Mouse (Mus musculus) MEL (cell line): ENCODE data around the gene Slc29a2. TPM values are rescaled to one million over a fixed set of nuclear protein-coding genes. Genes with fewer than 3 reads are reported as not detected.

Experiments
- DNase-seq: peaks from one replicate; pipeline ENCODE4 v3.0.0; 2011; ENCODE audit warnings: low read depth, low spot score
- H3K27ac ChIP-seq: 2 replicates; pipeline ENCODE4 v1.5.1; 2012; ENCODE audit warnings: low read depth, mild to moderate bottlenecking, control low read depth, low read length, moderate library complexity; ENCODE audit not compliant: control insufficient read depth
- H3K27me3 ChIP-seq, 2 experiments: fragments of 150-350 bp in 1 of 2; sonication (generic) in 1 of 2; 2 replicates each; pipeline ENCODE4 v1.6.1; 2012; ENCODE audit warnings: low read length in 2 of 2, mild to moderate bottlenecking in 2 of 2, improper control_type of control experiment in 1 of 2, moderate library complexity in 1 of 2; ENCODE audit not compliant: insufficient read depth in 2 of 2, control insufficient read depth in 1 of 2
- H3K36me3 ChIP-seq, 2 experiments: 2 replicates each; pipeline ENCODE4 v1.6.1; 2012 to 2014; ENCODE audit warnings: low read length in 2 of 2, improper control_type of control experiment in 1 of 2, inconsistent platforms in 1 of 2, mild to moderate bottlenecking in 1 of 2; ENCODE audit not compliant: insufficient read depth in 2 of 2, control insufficient read depth in 1 of 2
- H3K4me1 ChIP-seq, 2 experiments: fragments of 150-350 bp in 1 of 2; sonication (generic) in 1 of 2; 2 replicates each; pipeline ENCODE4 v1.6.1; 2012; ENCODE audit warnings: low read length in 2 of 2, improper control_type of control experiment in 1 of 2, mild to moderate bottlenecking in 1 of 2; ENCODE audit not compliant: insufficient read depth in 2 of 2, control insufficient read depth in 1 of 2
- H3K4me3 ChIP-seq, 2 experiments: fragments of 150-350 bp in 1 of 2; sonication (generic) in 1 of 2; 2 replicates each; pipeline ENCODE4 v1.5.1; 2012; ENCODE audit warnings: low read depth in 2 of 2, low read length in 2 of 2, mild to moderate bottlenecking in 2 of 2, moderate library complexity in 2 of 2, control low read depth in 1 of 2, improper control_type of control experiment in 1 of 2; ENCODE audit not compliant: control insufficient read depth in 1 of 2, insufficient read depth in 1 of 2
- H3K79me2 ChIP-seq: 2 replicates; pipeline ENCODE4 v1.6.1; 2012; ENCODE audit warnings: mild to moderate bottlenecking, low read length, moderate library complexity; ENCODE audit not compliant: control insufficient read depth, poor library complexity, insufficient read depth
- H3K9ac ChIP-seq: 2 replicates; pipeline ENCODE4 v1.6.1; 2012; ENCODE audit warnings: low read depth, mild to moderate bottlenecking, control low read depth, low read length, moderate library complexity; ENCODE audit not compliant: control insufficient read depth, poor library complexity, severe bottlenecking
- H3K9me3 ChIP-seq: fragments of 150-350 bp; sonication (generic); replicated peaks from 2 replicates; pipeline ENCODE4 v1.6.1; 2012; ENCODE audit warnings: mild to moderate bottlenecking, low read length, improper control_type of control experiment, moderate library complexity; ENCODE audit not compliant: insufficient read depth
- CHD1 ChIP-seq: IDR thresholded peaks from 2 replicates; pipeline ENCODE4 v1.6.1; 2012; ENCODE audit warnings: low read depth, mild to moderate bottlenecking, inconsistent platforms, low read length, improper control_type of control experiment
- CHD2 ChIP-seq: IDR thresholded peaks from 2 replicates; pipeline ENCODE4 v1.6.1; 2011; ENCODE audit warnings: low read length, improper control_type of control experiment
- EP300 ChIP-seq, 2 experiments: IDR thresholded peaks; 2 replicates each; pipeline ENCODE4 v1.6.1; 2011; ENCODE audit warnings: improper control_type of control experiment in 2 of 2, low read length in 2 of 2, low read depth in 1 of 2, mild to moderate bottlenecking in 1 of 2
- ETS1 ChIP-seq: IDR thresholded peaks from 2 replicates; pipeline ENCODE4 v1.6.1; 2012; ENCODE audit warnings: low read depth, mild to moderate bottlenecking, inconsistent platforms, low read length, improper control_type of control experiment, moderate library complexity
- GABPA ChIP-seq: IDR thresholded peaks from 2 replicates; pipeline ENCODE4 v1.6.1; 2012; ENCODE audit warnings: low read depth, mild to moderate bottlenecking, inconsistent platforms, low read length, improper control_type of control experiment, moderate library complexity
- GATA1 ChIP-seq: IDR thresholded peaks from 2 replicates; pipeline ENCODE4 v1.6.1; 2011; ENCODE audit warnings: low read depth, low read length, improper control_type of control experiment
- HCFC1 ChIP-seq: IDR thresholded peaks from 2 replicates; pipeline ENCODE4 v1.6.1; 2012; ENCODE audit warnings: low read depth, mild to moderate bottlenecking, inconsistent platforms, low read length, improper control_type of control experiment, moderate library complexity
- KAT2A ChIP-seq: conservative IDR thresholded peaks from 2 replicates; pipeline ENCODE4 v1.6.1; 2012; ENCODE audit warnings: low read depth, low read length, improper control_type of control experiment, inconsistent platforms
- MAFK ChIP-seq: IDR thresholded peaks from 2 replicates; pipeline ENCODE4 v1.6.1; 2011; ENCODE audit warnings: low read depth, mild to moderate bottlenecking, low read length, improper control_type of control experiment, borderline replicate concordance
- MAX ChIP-seq: IDR thresholded peaks from 2 replicates; pipeline ENCODE4 v1.6.1; 2011; ENCODE audit warnings: low read length, improper control_type of control experiment
- MAZ ChIP-seq: IDR thresholded peaks from 2 replicates; pipeline ENCODE4 v1.6.1; 2012; ENCODE audit warnings: low read depth, mild to moderate bottlenecking, inconsistent platforms, low read length, improper control_type of control experiment
- MXI1 ChIP-seq: IDR thresholded peaks from 2 replicates; pipeline ENCODE4 v1.6.1; 2011; ENCODE audit warnings: mild to moderate bottlenecking, low read depth, low read length, improper control_type of control experiment
- NELFE ChIP-seq: IDR thresholded peaks from 2 replicates; pipeline ENCODE4 v1.6.1; 2011; ENCODE audit warnings: low read depth, low read length, improper control_type of control experiment
- NRF1 ChIP-seq: IDR thresholded peaks from 2 replicates; pipeline ENCODE4 v1.6.1; 2014; ENCODE audit warnings: low read depth, mild to moderate bottlenecking, inconsistent platforms, low read length, improper control_type of control experiment, moderate library complexity; ENCODE audit not compliant: poor library complexity, insufficient read depth, severe bottlenecking
- POLR2A ChIP-seq, 2 experiments: IDR thresholded peaks; 2 replicates each; pipeline ENCODE4 v1.6.1; 2011 to 2012; ENCODE audit warnings: low read length in 2 of 2, mild to moderate bottlenecking in 2 of 2, control low read depth in 1 of 2, improper control_type of control experiment in 1 of 2, low read depth in 1 of 2, moderate library complexity in 1 of 2; ENCODE audit not compliant: control insufficient read depth in 1 of 2, insufficient read depth in 1 of 2, poor library complexity in 1 of 2
- POLR2AphosphoS2 ChIP-seq: IDR thresholded peaks from 2 replicates; pipeline ENCODE4 v1.6.1; 2011; ENCODE audit warnings: low read length, improper control_type of control experiment
- POLR2AphosphoS5 ChIP-seq: IDR thresholded peaks from 2 replicates; pipeline ENCODE4 v1.6.1; 2012; ENCODE audit warnings: low read depth, borderline replicate concordance, mild to moderate bottlenecking, inconsistent platforms, low read length, moderate library complexity, mixed read lengths
- RAD21 ChIP-seq: IDR thresholded peaks from 2 replicates; pipeline ENCODE4 v1.6.1; 2011; ENCODE audit warnings: mild to moderate bottlenecking, low read depth, low read length, improper control_type of control experiment
- RCOR1 ChIP-seq: IDR thresholded peaks from 2 replicates; pipeline ENCODE4 v1.6.1; 2012; ENCODE audit warnings: low read depth, mild to moderate bottlenecking, inconsistent platforms, low read length, improper control_type of control experiment
- SIN3A ChIP-seq: IDR thresholded peaks from 2 replicates; pipeline ENCODE4 v1.6.1; 2012; ENCODE audit warnings: low read length, improper control_type of control experiment, inconsistent platforms
- TAL1 ChIP-seq: IDR thresholded peaks from 2 replicates; pipeline ENCODE4 v1.6.1; 2012; ENCODE audit warnings: mild to moderate bottlenecking, inconsistent platforms, low read length, moderate library complexity, mixed read lengths
- TBP ChIP-seq: IDR thresholded peaks from 2 replicates; pipeline ENCODE4 v1.8.0; 2011; ENCODE audit warnings: low read depth, low read length, improper control_type of control experiment
- TCF12 ChIP-seq: IDR thresholded peaks from 2 replicates; pipeline ENCODE4 v1.6.1; 2014; ENCODE audit warnings: low read depth, mild to moderate bottlenecking, inconsistent platforms, low read length, improper control_type of control experiment, moderate library complexity
- USF1 ChIP-seq: IDR thresholded peaks from 2 replicates; pipeline ENCODE4 v1.6.1; 2014; ENCODE audit warnings: low read depth, mild to moderate bottlenecking, inconsistent platforms, low read length, improper control_type of control experiment, moderate library complexity
- USF2 ChIP-seq, 2 experiments: IDR thresholded peaks; 2 replicates each; pipeline ENCODE4 v1.6.1; 2011 to 2012; ENCODE audit warnings: improper control_type of control experiment in 2 of 2, low read length in 2 of 2, borderline replicate concordance in 1 of 2, inconsistent platforms in 1 of 2, low read depth in 1 of 2, mild to moderate bottlenecking in 1 of 2; ENCODE audit not compliant: insufficient read depth in 1 of 2
- ZKSCAN1 ChIP-seq: IDR thresholded peaks from 2 replicates; pipeline ENCODE4 v1.6.1; 2012; ENCODE audit warnings: low read depth, mild to moderate bottlenecking, inconsistent platforms, low read length, improper control_type of control experiment, moderate library complexity
- ZMIZ1 ChIP-seq: IDR thresholded peaks from 2 replicates; pipeline ENCODE4 v1.6.1; 2012; ENCODE audit warnings: low read depth, mild to moderate bottlenecking, inconsistent platforms, low read length, improper control_type of control experiment, moderate library complexity
- ZNF384 ChIP-seq: IDR thresholded peaks from 2 replicates; pipeline ENCODE4 v1.6.1; 2012; ENCODE audit warnings: low read depth, mild to moderate bottlenecking, inconsistent platforms, low read length, improper control_type of control experiment
- polyA plus RNA-seq, 2 experiments: library from polyadenylated mRNA; stranded (reverse) in 1 of 2; unstranded in 1 of 2; fragments of >175 nt in 1 of 2; fragments of >200 nt in 1 of 2; gene quantifications; 2 replicates each; pipeline versions ENCODE4 v1.2.1 to v1.2.4; 2012; ENCODE audit warnings: low replicate concordance in 2 of 2, low read depth in 1 of 2; ENCODE audit not compliant: insufficient read length in 2 of 2, insufficient read depth in 1 of 2, missing spikeins in 1 of 2
- total RNA-seq: library from RNA; depleted of rRNA; stranded (reverse); fragments of 300-350 nt; gene quantifications from 2 replicates; pipeline ENCODE4 v1.2.3, GENCODE M21; 2012

Slc29a2 gene
- total and polyA plus RNA-seq, 3 experiments, result 3.2 to 10.9 TPM; not detected in 1

DNA sequence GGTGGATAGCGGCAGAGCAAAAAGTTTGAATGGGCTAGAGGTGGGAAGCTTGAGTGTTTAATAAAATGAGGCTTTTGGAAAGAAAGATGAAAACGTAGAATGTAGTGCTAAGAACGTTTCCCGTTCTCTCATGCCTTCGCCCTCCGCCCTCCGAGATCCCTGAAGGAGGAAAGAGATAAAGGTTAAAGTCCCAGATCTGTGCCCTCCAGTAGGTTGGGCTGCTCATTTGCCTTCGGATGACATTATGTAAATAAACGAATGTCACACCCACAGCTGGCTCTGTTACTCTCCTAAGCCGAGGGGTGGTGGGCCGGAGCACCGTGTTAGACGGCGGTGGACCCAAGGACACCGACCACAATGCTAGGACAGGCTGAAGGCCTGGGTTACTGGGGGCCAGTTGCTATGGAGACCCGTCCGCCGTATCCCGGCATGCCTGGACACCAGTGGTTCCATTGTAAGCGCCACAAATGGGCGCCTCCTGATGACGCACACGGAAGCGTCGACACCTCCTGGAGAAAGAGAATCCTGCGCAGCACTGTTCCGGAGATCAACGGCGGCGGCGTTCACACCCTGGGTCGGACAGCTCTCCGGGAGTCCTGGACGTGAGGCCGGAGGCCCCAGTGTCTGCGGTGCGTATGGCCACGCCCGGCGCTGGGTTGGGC, 17.3 kb downstream of the Slc29a2 start, which contains the start of gene Brms1 (continued):
- TF ChIP-seq POLR2AphosphoS2 (peak; percentile 59; the same call in 1 of the 2 replicates), POLR2AphosphoS5 (no peak), NRF1 (peak; percentile 67)

DNA sequence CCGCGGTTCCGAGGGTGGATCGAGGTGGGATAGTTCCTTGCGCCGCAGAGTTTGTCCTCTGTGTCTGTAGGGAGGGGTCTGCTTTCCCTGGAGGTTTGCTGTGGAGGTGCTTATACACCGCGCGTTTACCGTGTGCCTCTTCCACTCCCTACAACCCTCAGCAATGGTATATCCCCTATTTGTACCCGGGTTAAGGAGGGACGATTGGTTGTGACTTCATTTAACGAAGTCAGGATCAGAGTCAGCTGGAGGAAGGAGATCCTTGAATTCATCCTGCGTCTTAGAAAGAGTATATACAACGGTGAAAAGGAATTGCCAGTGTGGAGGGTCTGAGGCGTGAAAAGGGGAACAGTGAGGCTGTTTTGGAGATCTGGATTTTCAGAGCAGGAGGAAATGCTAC, 17.9 kb downstream of the Slc29a2 start:
- Histone ChIP-seq H3K4me1 (peaks cover 2 to 18% of the 10 kb centered on the region in 2 experiments), H3K9ac (peak overlapping the region; percentile 88), H3K9me3 (no peaks in the 10 kb centered on the region), H3K36me3 (peaks cover 2 to 7% of the 10 kb centered on the region in 2 experiments; a peak in 3 of 4 replicates), H3K4me3 (peak overlapping the region; percentile 74 to 95), H3K79me2 (peaks cover 21% of the 10 kb centered on the region), H3K27me3 (no peaks in the 10 kb centered on the region), H3K27ac (peak overlapping the region; percentile 56)
- no peak for TF ChIP-seq RAD21
- no peak for TF ChIP-seq NELFE
- TF ChIP-seq ZNF384, result no peak
- no peak for TF ChIP-seq USF2 (IDR thresholded peaks at IDR 0.05; ENCODE audit: borderline replicate concordance in 1 of 2, insufficient read depth in 1 of 2, low read depth in 1 of 2, low read length in 2 of 2)
- TF ChIP-seq MXI1, result no peak
- no peak for TF ChIP-seq SIN3A
- no peak for TF ChIP-seq ETS1
- TF ChIP-seq MAFK, result no peak
- no peak for TF ChIP-seq GABPA
- TF ChIP-seq POLR2AphosphoS2, result no peak
- TF ChIP-seq ZMIZ1, result no peak
- no peak for TF ChIP-seq POLR2AphosphoS5
- no peak for TF ChIP-seq TBP
- no peak for DNase-seq

DNA sequence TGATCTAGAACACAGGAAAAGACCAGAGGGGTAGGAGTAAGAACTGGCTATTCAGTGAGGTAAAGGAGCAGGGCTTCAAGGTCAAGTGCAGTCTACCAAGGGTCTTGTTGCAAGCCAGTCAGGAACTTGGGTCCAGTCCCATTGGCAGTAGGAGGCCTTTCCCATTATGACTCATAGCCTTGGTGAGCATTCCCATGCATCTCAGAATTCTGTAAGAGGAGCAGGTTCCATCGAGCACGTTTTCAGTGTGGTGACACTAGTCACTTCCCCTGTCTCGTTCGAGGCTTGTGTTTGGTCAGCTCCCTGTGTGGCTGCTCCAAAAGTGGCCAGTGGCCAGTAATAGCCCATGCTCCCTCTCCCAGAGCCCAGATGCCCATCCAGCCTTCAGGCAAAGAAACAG, 21.9 kb downstream of the Slc29a2 start:
- DNase-seq, result no peak
- Histone ChIP-seq H3K36me3 (peaks cover 2 to 4% of the 10 kb centered on the region in 2 experiments; a peak in 3 of 4 replicates), H3K27me3 (no peaks in the 10 kb centered on the region), H3K4me3 (no peak overlapping the region), H3K79me2 (peaks cover 15% of the 10 kb centered on the region), H3K9ac (no peak overlapping the region), H3K4me1 (no peaks in the 10 kb centered on the region; a peak in 2 of 4 replicates), H3K9me3 (no peaks in the 10 kb centered on the region), H3K27ac (no peak overlapping the region)
- TF ChIP-seq ZKSCAN1 (no peak), HCFC1 (no peak), EP300 (IDR thresholded peaks at IDR 0.05; ENCODE audit: low read depth in 1 of 2, low read length in 2 of 2) (no peak), MAFK (no peak), MXI1 (no peak), POLR2A (IDR thresholded peaks at IDR 0.05; ENCODE audit: control insufficient read depth in 1 of 2, insufficient read depth in 1 of 2, low read depth in 1 of 2, low read length in 2 of 2, poor library complexity in 1 of 2) (no peak), RCOR1 (no peak), USF2 (IDR thresholded peaks at IDR 0.05; ENCODE audit: borderline replicate concordance in 1 of 2, insufficient read depth in 1 of 2, low read depth in 1 of 2, low read length in 2 of 2) (no peak), TCF12 (no peak), POLR2AphosphoS5 (no peak), CHD2 (no peak), USF1 (no peak), TAL1 (no peak), CHD1 (no peak), MAZ (no peak), GATA1 (no peak), NRF1 (no peak), MAX (no peak), KAT2A (no peak)
